Mouse (Mus musculus) heart, postnatal 0 days (tissue): ENCODE data around the gene Gm10135.
A peak's percentile ranks its signal among the peaks of the same experiment; 100 is the strongest.

Source experiments
- CTCF ChIP-seq: IDR thresholded peaks from 2 replicates; pipeline ENCODE4 v1.5.1; 2016; ENCODE audit warnings: antibody characterized with exemption, control low read depth, low read depth
- EP300 ChIP-seq: IDR thresholded peaks from 2 replicates; pipeline ENCODE4 v1.6.1; 2016; ENCODE audit warnings: antibody characterized with exemption, low read depth

- 0 out of 2 replicates have a peak, but pooled peaks have one; percentile 23 for TF ChIP-seq CTCF
- TF ChIP-seq EP300: no peak
Observed at GRCm38 (mm10) chr5:72972934-72973333, 1.6 kb downstream of the Gm10135 start.
